Mouse (Mus musculus) spleen, postnatal 4 days (tissue): ENCODE data around the gene Isyna1.
A peak's percentile ranks its signal among the peaks of the same experiment; 100 is the strongest.

Source experiments
- DNase-seq, 2 experiments: peaks; one replicate each; pipeline ENCODE4 v3.0.0; 2022; ENCODE audit warnings: low spot score in 2 of 2

Isyna1 gene

GRCm38 (mm10) chr8:70622220-70622619 is 28.0 kb downstream of the Isyna1 start:
- no peak for DNase-seq

- peak; percentile 63 to 79 for DNase-seq
These were observed 30.9 kb downstream of the Isyna1 start for GRCm38 (mm10) chr8:70625104-70625503.

GRCm38 (mm10) chr8:70627041-70627440 is 32.9 kb downstream of the Isyna1 start:
- no peak for DNase-seq

GRCm38 (mm10) chr8:70628986-70629490 is 34.9 kb downstream of the Isyna1 start:
- DNase-seq, result no peak

GRCm38 (mm10) chr8:70629574-70630531 is 35.7 kb downstream of the Isyna1 start:
- peak; percentile 87 to 97 for DNase-seq

- DNase-seq, result no peak
These were observed 36.6 kb downstream of the Isyna1 start for GRCm38 (mm10) chr8:70630532-70631381.

GRCm38 (mm10) chr8:70631436-70631835 is 37.3 kb downstream of the Isyna1 start:
- no peak for DNase-seq

GRCm38 (mm10) chr8:70632346-70632892 is 38.2 kb downstream of the Isyna1 start, which contains the start of gene Gdf15:
TSS of gene Gdf15 (minus strand) at chr8:70632456.
- no peak for DNase-seq

GRCm38 (mm10) chr8:70634066-70634465 is 39.9 kb downstream of the Isyna1 start:
- DNase-seq, result no peak

- peak in 1 of 2 experiments; percentile 35 for DNase-seq
These were observed 41.4 kb downstream of the Isyna1 start for GRCm38 (mm10) chr8:70635527-70635926.

GRCm38 (mm10) chr8:70636838-70637237 is 42.7 kb downstream of the Isyna1 start:
- no peak for DNase-seq

- no peak for DNase-seq
These were observed 44.6 kb downstream of the Isyna1 start for GRCm38 (mm10) chr8:70638752-70639151.

GRCm38 (mm10) chr8:70643019-70643418 is 48.8 kb downstream of the Isyna1 start:
- no peak for DNase-seq

GRCm38 (mm10) chr8:70644065-70644464 is 49.9 kb downstream of the Isyna1 start:
- DNase-seq, result peak; percentile 54 to 80

GRCm38 (mm10) chr8:70645501-70646224 is 51.5 kb downstream of the Isyna1 start:
- no peak for DNase-seq

GRCm38 (mm10) chr8:70646369-70646768 is 52.2 kb downstream of the Isyna1 start:
- DNase-seq, result no peak

- no peak for DNase-seq
These were observed 52.6 kb downstream of the Isyna1 start for GRCm38 (mm10) chr8:70646775-70647174.
